Mouse (Mus musculus): ENCODE data around the gene Urgcp.

Urgcp gene

DNA sequence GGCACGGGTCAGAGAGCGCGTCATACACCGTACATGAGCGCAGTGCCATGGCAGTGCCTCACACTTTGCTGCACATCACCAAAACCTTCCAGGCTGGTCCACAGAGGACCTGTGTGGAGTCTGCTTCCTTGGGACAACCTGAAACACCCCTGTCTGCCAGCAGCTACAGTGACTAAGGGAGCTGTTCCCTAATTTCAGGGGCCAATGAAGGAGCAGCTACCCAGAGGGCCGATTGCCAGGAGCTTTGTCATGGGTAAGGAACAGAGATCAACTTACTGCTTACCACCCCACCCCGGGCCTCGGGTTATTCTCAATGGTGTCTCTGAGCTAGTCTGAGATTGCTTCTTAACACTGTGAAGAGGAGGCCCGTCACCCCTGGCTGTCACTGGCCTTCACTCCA, 47.0 kb downstream of the Urgcp start:
- no peak for DNase-seq (ENCODE audit: low spot score in 2 of 2)

DNA sequence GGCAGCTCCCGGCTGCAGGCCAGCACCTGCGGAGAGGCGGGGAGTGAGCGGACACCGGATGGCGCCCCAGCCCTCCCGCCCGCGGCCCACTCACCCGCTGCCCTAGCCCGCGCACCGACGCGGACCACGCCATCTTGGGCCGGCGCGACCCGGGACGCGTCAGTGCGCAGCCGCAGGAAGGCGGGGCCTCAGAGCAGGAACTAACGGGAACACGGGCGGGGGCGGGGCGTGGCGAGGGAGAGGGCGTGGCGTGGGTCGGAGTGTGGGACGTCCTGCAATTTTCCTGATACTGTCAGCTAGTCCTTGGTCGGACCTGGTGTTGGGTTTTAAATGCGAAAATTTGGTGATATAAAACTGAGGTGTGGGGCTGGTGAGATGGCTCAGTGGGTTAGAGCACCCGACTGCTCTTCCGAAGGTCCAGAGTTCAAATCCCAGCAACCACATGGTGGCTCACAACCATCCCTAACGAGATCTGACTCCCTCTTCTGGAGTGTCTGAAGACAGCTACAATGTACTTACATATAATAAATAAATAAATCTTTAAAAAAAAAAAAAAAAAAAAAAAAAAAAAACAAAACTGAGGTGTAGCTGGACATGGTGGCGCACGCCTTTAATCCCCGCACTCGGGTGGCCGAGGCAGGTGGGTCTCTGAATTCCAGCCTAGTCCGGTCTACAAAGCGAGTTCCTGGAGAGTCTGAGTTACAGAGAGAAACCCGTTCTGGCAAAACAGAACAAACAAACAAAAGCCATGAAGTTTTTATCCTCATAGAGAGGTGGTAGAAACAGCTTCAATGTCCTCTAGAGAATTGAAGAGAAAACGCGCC, 54.4 kb downstream of the Urgcp start:
- DNase-seq (ENCODE audit: low spot score in 2 of 2): peak; percentile 80 to 83

DNA sequence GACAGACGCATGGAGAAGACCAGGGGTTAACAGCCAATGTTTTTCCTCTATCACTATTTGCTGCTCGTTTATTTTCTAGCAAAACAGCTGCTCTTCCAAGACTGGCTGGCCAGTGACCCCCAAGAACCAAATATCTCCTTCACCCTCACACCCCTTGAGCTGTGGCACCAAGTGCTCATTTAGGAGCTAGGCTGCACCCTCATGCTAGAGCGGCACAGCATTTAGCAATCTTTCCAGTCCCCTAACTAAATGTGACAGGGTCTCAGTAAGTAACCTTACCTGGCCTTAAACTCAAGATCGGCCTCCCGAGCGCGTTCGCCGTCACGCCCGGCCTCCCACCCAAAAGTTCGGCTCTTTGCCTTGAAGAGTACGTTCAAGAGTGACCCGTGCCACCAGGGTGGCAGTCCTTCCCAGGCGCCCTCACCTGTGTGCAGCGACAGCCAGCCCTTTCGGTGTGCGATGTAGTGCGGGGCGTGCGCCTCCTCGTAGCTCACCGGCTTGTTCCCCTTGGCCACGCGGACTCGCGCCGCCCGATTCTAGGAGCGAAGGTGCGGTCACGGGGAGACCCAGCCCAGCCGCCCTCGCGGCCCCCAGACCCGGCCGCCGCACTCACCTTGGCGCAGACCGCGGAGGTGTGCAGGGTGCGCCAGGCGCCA, 55.2 kb downstream of the Urgcp start:
- peak; percentile 46 to 58 for DNase-seq (ENCODE audit: low spot score in 2 of 2)

DNA sequence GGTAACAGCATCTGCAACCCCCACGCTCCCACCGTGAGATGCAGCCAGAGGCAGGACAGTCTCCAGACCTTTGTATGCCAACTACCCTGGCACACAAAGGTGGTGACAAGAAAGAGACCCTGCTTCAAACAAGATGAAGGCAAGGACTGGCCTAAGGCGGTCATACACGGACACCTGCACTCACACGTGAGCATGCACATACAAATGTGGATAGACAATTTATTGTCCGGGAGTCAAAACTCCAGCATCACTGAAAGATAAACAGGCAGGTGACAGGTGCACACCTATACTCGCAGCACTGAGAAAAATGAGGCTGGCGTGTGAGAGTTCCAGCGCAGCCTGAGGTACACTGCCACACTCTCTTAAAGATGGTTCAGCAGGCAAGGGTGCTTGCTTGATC, 56.2 kb downstream of the Urgcp start:
- DNase-seq (ENCODE audit: low spot score in 2 of 2): no peak

DNA sequence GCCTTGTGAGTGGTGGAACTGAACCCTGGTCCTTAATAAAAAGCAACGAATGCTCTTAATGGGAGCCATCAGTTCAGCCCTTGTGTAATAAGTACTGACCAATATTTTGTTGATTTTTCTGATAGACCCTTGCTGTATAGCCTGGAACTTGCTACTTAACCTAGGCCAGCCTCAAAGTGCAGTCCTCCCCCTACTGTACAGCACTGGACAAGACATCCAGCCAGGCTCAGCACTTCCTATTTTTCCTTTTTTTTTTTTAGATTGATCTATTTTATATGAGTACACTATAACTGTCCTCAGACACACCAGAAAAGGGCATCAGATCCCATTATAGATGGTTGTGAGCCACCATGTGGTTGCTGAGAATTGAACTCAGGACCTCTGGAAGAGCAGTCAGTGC, 58.8 kb downstream of the Urgcp start:
- no peak for DNase-seq (ENCODE audit: low spot score in 2 of 2)

DNA sequence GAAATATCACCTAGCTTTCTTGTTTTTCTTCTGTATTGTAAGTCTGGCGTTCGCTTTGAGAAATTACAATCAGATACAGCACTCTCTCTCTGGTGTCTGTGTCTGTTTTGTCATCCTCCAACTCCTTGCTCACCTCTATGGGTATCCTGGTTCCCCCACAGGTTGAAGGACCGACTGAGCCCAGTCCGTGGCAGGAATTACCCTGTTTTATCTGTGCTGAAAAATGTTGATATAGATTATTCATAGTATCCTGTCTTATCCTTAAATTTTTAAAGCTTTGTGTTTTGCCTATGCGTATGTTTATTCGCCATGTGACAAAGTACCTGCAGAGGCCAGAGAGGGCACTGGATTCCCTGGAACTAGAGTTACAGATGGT, 59.2 kb downstream of the Urgcp start:
- no peak for DNase-seq (ENCODE audit: low spot score in 2 of 2)

DNA sequence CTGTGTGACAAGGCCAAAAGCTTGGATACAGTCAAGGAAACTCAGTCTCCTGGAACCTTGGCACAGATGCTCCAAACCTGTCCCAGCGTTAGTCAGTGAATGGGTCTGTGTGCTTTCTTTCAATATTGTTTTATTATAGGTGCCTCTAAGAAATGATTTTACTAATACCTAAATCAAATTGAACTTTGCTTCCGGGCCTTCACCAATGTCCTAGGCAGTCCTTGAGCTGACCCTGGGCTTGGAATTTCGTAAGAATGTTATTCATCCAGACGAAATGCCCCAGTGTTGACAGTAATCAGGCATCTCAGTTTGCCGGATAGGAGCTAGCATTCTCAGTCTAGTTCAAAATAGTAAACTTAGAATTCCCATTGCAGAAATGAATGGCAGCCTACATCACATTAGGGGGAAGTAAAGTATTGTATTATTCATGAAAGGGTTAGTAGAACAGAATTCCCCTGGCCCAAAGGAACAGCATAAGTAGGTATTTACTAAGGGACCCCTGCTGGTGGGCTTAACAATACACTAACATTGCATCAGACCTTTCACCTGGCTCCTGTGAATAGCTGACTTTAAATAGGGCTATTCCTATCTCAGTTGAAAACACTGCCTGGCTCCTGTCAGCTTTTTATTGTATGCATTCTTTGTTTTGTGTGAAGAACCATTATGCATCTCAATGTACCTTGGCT, 59.8 kb downstream of the Urgcp start:
- no peak for DNase-seq (ENCODE audit: low spot score in 2 of 2)

DNA sequence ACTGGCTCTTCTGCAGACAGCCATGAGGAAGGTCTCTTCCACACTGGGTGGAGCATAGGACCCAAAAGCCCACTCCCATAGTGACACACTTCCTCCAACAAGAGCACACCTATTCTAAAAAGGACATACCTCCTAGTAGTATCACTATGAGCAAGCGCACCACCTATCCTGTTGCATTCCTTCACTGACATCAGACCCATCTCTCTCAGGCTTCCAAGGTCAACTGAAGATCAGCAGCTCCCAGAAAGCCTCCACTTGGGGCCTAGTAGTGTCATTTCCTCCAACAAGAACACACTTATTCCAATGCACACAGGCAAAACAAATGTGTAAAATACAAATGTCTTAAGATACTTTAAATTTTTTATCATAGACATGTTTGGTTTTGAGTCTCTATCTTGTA, 60.4 kb downstream of the Urgcp start:
- no peak for DNase-seq (ENCODE audit: low spot score in 2 of 2)

DNA sequence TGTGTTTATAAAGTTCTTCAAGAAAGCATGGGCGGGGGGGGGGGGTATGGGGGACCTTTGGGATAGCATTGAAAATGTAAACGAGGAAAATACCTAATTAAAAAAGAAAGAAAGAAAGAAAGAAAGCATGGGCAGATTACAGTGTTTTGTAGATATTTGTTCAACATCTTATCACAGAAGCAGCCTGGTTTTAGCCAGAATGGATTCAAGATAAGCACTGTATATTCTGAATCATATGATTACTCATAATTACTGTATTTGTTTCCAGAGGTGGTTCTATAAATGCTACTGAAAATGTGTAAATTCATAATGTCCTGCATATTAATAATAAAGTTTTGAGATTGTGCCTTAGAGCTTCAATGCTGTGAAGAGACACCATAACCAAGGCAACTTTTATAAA, 60.9 kb downstream of the Urgcp start:
- no peak for DNase-seq (ENCODE audit: low spot score in 2 of 2)

DNA sequence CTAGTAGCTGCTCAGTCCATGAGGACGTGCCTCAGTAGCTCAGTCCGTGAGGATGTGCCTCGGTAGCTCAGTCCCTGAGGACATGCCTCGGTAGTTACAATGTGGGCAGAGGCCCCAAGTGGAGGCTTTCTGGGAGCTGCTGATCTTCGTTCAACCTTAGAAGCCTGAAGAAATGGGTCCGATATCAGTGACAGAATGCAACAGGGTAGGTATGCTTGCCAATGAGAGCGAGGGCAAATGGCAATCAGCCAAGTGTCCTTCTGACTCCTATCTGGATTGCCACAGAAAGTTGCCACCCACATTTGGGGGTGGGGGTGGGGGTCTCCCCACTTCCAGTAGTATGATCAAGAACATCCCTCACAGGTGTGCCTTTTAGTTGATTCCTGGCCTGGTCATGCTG, 61.4 kb downstream of the Urgcp start:
- no peak for DNase-seq (ENCODE audit: low spot score in 2 of 2)

DNA sequence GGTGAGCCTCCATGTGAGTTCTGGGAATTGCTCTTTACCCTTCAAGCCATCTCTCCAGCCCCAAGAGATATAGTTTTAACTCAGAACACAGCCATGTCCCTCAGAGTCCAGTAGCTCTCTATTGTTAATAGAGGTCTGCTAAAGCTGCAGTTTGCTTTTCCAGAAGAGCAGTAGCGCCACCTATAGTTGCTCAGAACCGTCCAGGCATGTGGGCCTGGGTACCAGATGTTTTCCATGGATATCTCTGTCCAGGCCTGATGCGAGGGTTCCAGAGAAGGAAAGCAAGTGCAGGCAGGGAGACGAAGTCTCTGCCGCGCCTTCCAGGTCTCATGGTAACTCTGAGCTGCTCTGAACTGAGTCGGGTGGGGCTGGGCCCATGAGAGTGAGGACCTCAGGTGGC, 70.4 kb downstream of the Urgcp start:
- DNase-seq (ENCODE audit: low spot score in 2 of 2): peak in 1 of 2 experiments; percentile 61

DNA sequence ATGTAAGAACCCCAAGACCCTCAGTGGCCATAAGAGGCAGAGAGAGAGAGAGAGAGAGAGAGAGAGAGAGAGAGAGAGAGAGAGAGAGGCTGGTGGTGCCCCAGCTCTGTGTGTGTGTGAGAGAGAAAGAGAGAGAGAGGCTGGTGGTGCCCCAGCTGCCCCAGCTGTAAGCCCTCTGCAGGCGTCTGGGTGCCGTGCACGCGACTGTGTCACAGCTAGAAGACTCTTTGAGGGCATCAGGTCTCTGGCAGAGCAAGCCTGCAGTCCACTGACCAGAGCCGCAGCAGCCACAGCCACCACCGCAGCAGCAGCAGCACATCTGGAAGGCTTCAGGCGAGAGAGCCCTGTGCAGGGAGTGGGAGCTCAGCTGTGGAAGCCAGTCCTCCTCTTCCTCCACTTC, 77.9 kb downstream of the Urgcp start:
- no peak for DNase-seq (ENCODE audit: low spot score in 2 of 2)

DNA sequence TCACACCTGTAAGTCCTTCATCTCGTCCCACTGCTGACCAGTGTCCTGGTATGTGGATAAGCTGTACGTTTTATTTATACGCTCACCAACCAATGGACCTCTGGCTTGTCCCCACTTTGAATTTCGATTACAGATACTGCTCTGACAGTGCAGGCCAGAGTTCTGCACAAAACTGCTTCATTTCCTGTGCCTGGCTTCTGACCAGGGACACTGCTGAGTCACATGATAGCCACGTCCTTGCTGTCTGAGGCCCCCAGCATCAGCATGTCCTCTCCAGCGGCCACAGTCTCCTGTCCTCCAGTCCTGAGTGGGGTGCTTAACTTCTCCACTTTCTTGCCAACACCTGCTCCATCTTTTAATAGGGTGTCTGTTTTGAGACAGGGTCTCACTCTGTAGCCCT, 79.6 kb downstream of the Urgcp start:
- no peak for DNase-seq (ENCODE audit: low spot score in 2 of 2)
